16 mouse cellular contexts compared by ENCODE assay signal in genomic region chr10:37241821-37242263, GRCm38 (mm10).
DNase-seq lines count a peak whose midpoint lies in the region; ATAC-seq lines count a peak whose summit lies in the region.
"Had no signal": no experiment of that assay in that cellular context is flagged by ENCODE, and none has a peak within 500 bp of the region (broad histone marks: within the 10 kb centered on the region; RNA-seq: fewer than 3 reads in every experiment).

No protein-coding gene starts in this region.

- H3K27ac ChIP-seq in heart, embryonic 15.5 days = peak overlapping the region; percentile 1; the same call in 1 of the 2 replicates
- peak overlapping the region; percentile 67; the same call in 1 of the 2 replicates for H3K27ac ChIP-seq in embryonic facial prominence, embryonic 10.5 days (replicated peaks)
- peak overlapping the region; percentile 74 for H3K27ac ChIP-seq in limb, embryonic 13.5 days
- H3K27ac ChIP-seq: left cerebral cortex, adult 2 months; liver, embryonic 12.5 days; midbrain, embryonic 10.5 days had no signal

- H3K9ac ChIP-seq in heart, embryonic 15.5 days = no peak overlapping the region
- no peak overlapping the region for H3K9ac ChIP-seq in limb, embryonic 13.5 days
- H3K9ac ChIP-seq: liver, embryonic 12.5 days had no signal

- no peak overlapping the region for H3K4me3 ChIP-seq in heart, embryonic 15.5 days
- no peak overlapping the region for H3K4me3 ChIP-seq in embryonic facial prominence, embryonic 10.5 days
- no peak overlapping the region for H3K4me3 ChIP-seq in limb, embryonic 13.5 days
- H3K4me3 ChIP-seq: left cerebral cortex, adult 2 months; liver, embryonic 12.5 days; midbrain, embryonic 10.5 days had no signal

- no peak for DNase-seq in heart, postnatal 4 days
- DNase-seq in 3T3-L1 (ENCODE audit: low read depth, low spot score) = peak; percentile 55
- DNase-seq in embryonic facial prominence, embryonic 10.5 days (ENCODE audit: low spot score) = peak; percentile 36
- no peak for DNase-seq in right cerebral cortex, adult 2 months (ENCODE audit: low spot score in 2 of 2)
- DNase-seq in left cerebral cortex, adult 18-20 months (ENCODE audit: low spot score in 2 of 2) = no peak
- DNase-seq: adrenal gland, postnatal 25 days; heart, postnatal 36 days; kidney, adult 18-20 months; kidney, postnatal 4 days; lung, postnatal 14 days; right cerebral cortex, postnatal 4 days had no signal

- 59% methylated on average over 4 of the region's 4 CpGs for WGBS in heart, embryonic 15.5 days
- WGBS in embryonic facial prominence, embryonic 10.5 days = 32% methylated on average over 4 of the region's 4 CpGs
- WGBS in limb, embryonic 13.5 days = 18% methylated on average over 4 of the region's 4 CpGs

- no peaks in the 10 kb centered on the region for H3K27me3 ChIP-seq in heart, embryonic 15.5 days
- H3K27me3 ChIP-seq in embryonic facial prominence, embryonic 10.5 days (replicated peaks; ENCODE audit: low read depth, poor library complexity, severe bottlenecking) = no peaks in the 10 kb centered on the region
- H3K27me3 ChIP-seq in limb, embryonic 13.5 days = no peaks in the 10 kb centered on the region
- H3K27me3 ChIP-seq: liver, embryonic 12.5 days had no signal

- ATAC-seq in heart, embryonic 15.5 days (replicated peaks; ENCODE audit: insufficient number of reproducible peaks, insufficient read depth, low FRiP score, low read depth) = no peak
- peak; percentile 82 for ATAC-seq in limb, embryonic 13.5 days (ENCODE audit: low FRiP score, low read depth)
- ATAC-seq: liver, embryonic 12.5 days had no signal

- H3K36me3 ChIP-seq in heart, embryonic 15.5 days = no peaks in the 10 kb centered on the region
- no peaks in the 10 kb centered on the region for H3K36me3 ChIP-seq in embryonic facial prominence, embryonic 10.5 days (replicated peaks)
- no peaks in the 10 kb centered on the region for H3K36me3 ChIP-seq in limb, embryonic 13.5 days
- H3K36me3 ChIP-seq: liver, embryonic 12.5 days; midbrain, embryonic 10.5 days had no signal

- H3K9me3 ChIP-seq in heart, embryonic 15.5 days (replicated peaks) = no peaks in the 10 kb centered on the region
- no peaks in the 10 kb centered on the region for H3K9me3 ChIP-seq in embryonic facial prominence, embryonic 10.5 days
- H3K9me3 ChIP-seq in limb, embryonic 13.5 days = no peaks in the 10 kb centered on the region
- H3K9me3 ChIP-seq: liver, embryonic 12.5 days; midbrain, embryonic 10.5 days had no signal

- no peak overlapping the region for H3K4me2 ChIP-seq in heart, embryonic 15.5 days
- peak overlapping the region; percentile 27; the same call in 1 of the 2 replicates for H3K4me2 ChIP-seq in limb, embryonic 13.5 days (replicated peaks)
- H3K4me2 ChIP-seq: liver, embryonic 12.5 days had no signal

- H3K4me1 ChIP-seq in heart, embryonic 15.5 days (replicated peaks) = peaks cover 5% of the 10 kb centered on the region; the same call in 1 of the 2 replicates
- peaks cover 26% of the 10 kb centered on the region for H3K4me1 ChIP-seq in embryonic facial prominence, embryonic 10.5 days
- H3K4me1 ChIP-seq in limb, embryonic 13.5 days = peaks cover 24% of the 10 kb centered on the region
- H3K4me1 ChIP-seq: liver, embryonic 12.5 days; midbrain, embryonic 10.5 days had no signal

Comparison
In these comparisons a context has a peak if more than half of its experiments do, and no peak if none do; other contexts are left out.
1. H3K27ac ChIP-seq: peak in every context shown above with its lines; median percentile 74 in limb, embryonic 13.5 days; 67 in embryonic facial prominence, embryonic 10.5 days; 1 in heart, embryonic 15.5 days.
2. DNase-seq: peak in 3T3-L1 (single experiment) and embryonic facial prominence, embryonic 10.5 days (single experiment); none in heart, postnatal 4 days (single experiment), right cerebral cortex, adult 2 months (0 of 2) and left cerebral cortex, adult 18-20 months (0 of 2).